Mouse (Mus musculus): ENCODE measurements around the gene Sox8. TPM values are rescaled to one million over a fixed set of nuclear protein-coding genes. Genes with fewer than 3 reads are reported as not detected.

The Sox8 gene
- polyA plus RNA-seq, 1 experiment from 2014 or later = 7.5 TPM

- no peak for DNase-seq (ENCODE audit: low spot score)
- Histone ChIP-seq H3K4me1 (replicated peaks; ENCODE audit: control insufficient read depth, insufficient read depth, low read length) (no peaks in the 10 kb centered on the region), H3K27me3 (ENCODE audit: control insufficient read depth, insufficient read depth, low read length) (no peaks in the 10 kb centered on the region), H3K27ac (ENCODE audit: low read depth, low read length) (no peak overlapping the region), H3K36me3 (ENCODE audit: control insufficient read depth, insufficient read depth, low read length) (no peaks in the 10 kb centered on the region), H3K9ac (ENCODE audit: low read length) (no peak overlapping the region), H3K4me2 (ENCODE audit: low read depth, low read length, severe bottlenecking) (no peak overlapping the region), H3K9me3 (ENCODE audit: control insufficient read depth, low read length) (no peaks in the 10 kb centered on the region), H3K4me3 (ENCODE audit: low read depth, low read length) (no peak overlapping the region)
- 70% methylated on average over 8 of the region's 8 CpGs for WGBS
- no peak for ATAC-seq (replicated peaks; ENCODE audit: low FRiP score)
These were observed 40.0 kb downstream of the Sox8 start for GRCm38 (mm10) chr17:25530357-25531022.

- Histone ChIP-seq H3K27me3 (ENCODE audit: control insufficient read depth, insufficient read depth, low read length) (no peaks in the 10 kb centered on the region), H3K4me1 (replicated peaks; ENCODE audit: control insufficient read depth, insufficient read depth, low read length) (no peaks in the 10 kb centered on the region), H3K27ac (ENCODE audit: low read depth, low read length) (no peak overlapping the region), H3K9ac (ENCODE audit: low read length) (no peak overlapping the region), H3K4me3 (ENCODE audit: low read depth, low read length) (no peak overlapping the region), H3K4me2 (ENCODE audit: low read depth, low read length, severe bottlenecking) (no peak overlapping the region), H3K36me3 (ENCODE audit: control insufficient read depth, insufficient read depth, low read length) (no peaks in the 10 kb centered on the region), H3K9me3 (ENCODE audit: control insufficient read depth, low read length) (no peaks in the 10 kb centered on the region)
- ATAC-seq (replicated peaks; ENCODE audit: low FRiP score) (no peak), DNase-seq (ENCODE audit: low spot score) (no peak)
- WGBS = 84% methylated on average over 12 of the region's 12 CpGs
These were observed 48.4 kb downstream of the Sox8 start for GRCm38 (mm10) chr17:25522080-25522479.

GRCm38 (mm10) chr17:25520492-25520891, 50.0 kb downstream of the Sox8 start:
- H3K4me2 ChIP-seq (ENCODE audit: low read depth, low read length, severe bottlenecking) = no peak overlapping the region
- no peaks in the 10 kb centered on the region for H3K27me3 ChIP-seq (ENCODE audit: control insufficient read depth, insufficient read depth, low read length)
- ATAC-seq (replicated peaks; ENCODE audit: low FRiP score) (no peak), DNase-seq (ENCODE audit: low spot score) (no peak)
- H3K9ac ChIP-seq (ENCODE audit: low read length) = no peak overlapping the region
- no peak overlapping the region for H3K4me3 ChIP-seq (ENCODE audit: low read depth, low read length)
- no peak overlapping the region for H3K27ac ChIP-seq (ENCODE audit: low read depth, low read length)
- 66% methylated on average over 9 of the region's 9 CpGs for WGBS
- no peaks in the 10 kb centered on the region for H3K9me3 ChIP-seq (ENCODE audit: control insufficient read depth, low read length)
- H3K36me3 ChIP-seq (ENCODE audit: control insufficient read depth, insufficient read depth, low read length) = no peaks in the 10 kb centered on the region
- no peaks in the 10 kb centered on the region for H3K4me1 ChIP-seq (replicated peaks; ENCODE audit: control insufficient read depth, insufficient read depth, low read length)

- Histone ChIP-seq H3K9ac (ENCODE audit: low read length) (no peak overlapping the region), H3K4me2 (ENCODE audit: low read depth, low read length, severe bottlenecking) (no peak overlapping the region), H3K9me3 (ENCODE audit: control insufficient read depth, low read length) (no peaks in the 10 kb centered on the region), H3K36me3 (ENCODE audit: control insufficient read depth, insufficient read depth, low read length) (no peaks in the 10 kb centered on the region), H3K4me1 (replicated peaks; ENCODE audit: control insufficient read depth, insufficient read depth, low read length) (no peaks in the 10 kb centered on the region), H3K27me3 (ENCODE audit: control insufficient read depth, insufficient read depth, low read length) (no peaks in the 10 kb centered on the region), H3K4me3 (ENCODE audit: low read depth, low read length) (no peak overlapping the region), H3K27ac (ENCODE audit: low read depth, low read length) (no peak overlapping the region)
- 68% methylated on average over 5 of the region's 5 CpGs for WGBS
- DNase-seq (ENCODE audit: low spot score) (no peak), ATAC-seq (replicated peaks; ENCODE audit: low FRiP score) (no peak)
These were observed 51.0 kb downstream of the Sox8 start for GRCm38 (mm10) chr17:25519511-25519910.

- H3K27ac ChIP-seq (ENCODE audit: low read depth, low read length) = no peak overlapping the region
- H3K27me3 ChIP-seq (ENCODE audit: control insufficient read depth, insufficient read depth, low read length) = no peaks in the 10 kb centered on the region
- no peaks in the 10 kb centered on the region for H3K4me1 ChIP-seq (replicated peaks; ENCODE audit: control insufficient read depth, insufficient read depth, low read length)
- ATAC-seq (replicated peaks; ENCODE audit: low FRiP score) = no peak
- no peaks in the 10 kb centered on the region for H3K9me3 ChIP-seq (ENCODE audit: control insufficient read depth, low read length)
- WGBS = 83% methylated on average over 17 of the region's 17 CpGs
- no peak for DNase-seq (ENCODE audit: low spot score)
- no peaks in the 10 kb centered on the region for H3K36me3 ChIP-seq (ENCODE audit: control insufficient read depth, insufficient read depth, low read length)
- no peak overlapping the region for H3K4me2 ChIP-seq (ENCODE audit: low read depth, low read length, severe bottlenecking)
- H3K9ac ChIP-seq (ENCODE audit: low read length) = no peak overlapping the region
- H3K4me3 ChIP-seq (ENCODE audit: low read depth, low read length) = no peak overlapping the region
These were observed 52.3 kb downstream of the Sox8 start for GRCm38 (mm10) chr17:25518144-25518543.

GRCm38 (mm10) chr17:25516315-25516714, 54.2 kb downstream of the Sox8 start:
- no peak overlapping the region for H3K27ac ChIP-seq (ENCODE audit: low read depth, low read length)
- no peak overlapping the region for H3K9ac ChIP-seq (ENCODE audit: low read length)
- no peak for DNase-seq (ENCODE audit: low spot score)
- no peak overlapping the region for H3K4me2 ChIP-seq (ENCODE audit: low read depth, low read length, severe bottlenecking)
- H3K27me3 ChIP-seq (ENCODE audit: control insufficient read depth, insufficient read depth, low read length) = no peaks in the 10 kb centered on the region
- WGBS = 44% methylated on average over 5 of the region's 5 CpGs
- H3K4me1 ChIP-seq (replicated peaks; ENCODE audit: control insufficient read depth, insufficient read depth, low read length) = no peaks in the 10 kb centered on the region
- no peak for ATAC-seq (replicated peaks; ENCODE audit: low FRiP score)
- H3K36me3 ChIP-seq (ENCODE audit: control insufficient read depth, insufficient read depth, low read length) = no peaks in the 10 kb centered on the region
- H3K9me3 ChIP-seq (ENCODE audit: control insufficient read depth, low read length) = no peaks in the 10 kb centered on the region
- H3K4me3 ChIP-seq (ENCODE audit: low read depth, low read length) = no peak overlapping the region

Other genes starting within 250 kb of the Sox8 start
- gene Tpsab1, start 225.1 kb downstream of the Sox8 start, polyA plus RNA-seq (2014; fragmentation: Nextera tagmentation; extraction: Ambion mirVana) = not detected in 2 replicates
- not detected in 2 replicates for gene Tpsb2, start 204.4 kb downstream of the Sox8 start, polyA plus RNA-seq (2014; fragmentation: Nextera tagmentation; extraction: Ambion mirVana)
- 0.45 TPM in 1 of 2 replicates, not detected in the other for gene Tpsg1, start 201.4 kb downstream of the Sox8 start, polyA plus RNA-seq (2014; fragmentation: Nextera tagmentation; extraction: Ambion mirVana)
- gene Cacna1h, start 136.9 kb downstream of the Sox8 start, polyA plus RNA-seq (2014; fragmentation: Nextera tagmentation; extraction: Ambion mirVana) = 4.4 and 4.7 TPM in 2 replicates
- 0.12 and 0.29 TPM in 2 replicates for gene Tekt4, start 116.1 kb downstream of the Sox8 start, polyA plus RNA-seq (2014; fragmentation: Nextera tagmentation; extraction: Ambion mirVana)
- 0.24 TPM in 1 of 2 replicates, not detected in the other for gene Sstr5, start 73.4 kb downstream of the Sox8 start, polyA plus RNA-seq (2014; fragmentation: Nextera tagmentation; extraction: Ambion mirVana)
- gene Lmf1, start 8.4 kb upstream of the Sox8 start, polyA plus RNA-seq (2014; fragmentation: Nextera tagmentation; extraction: Ambion mirVana) = 18.3 and 20.7 TPM in 2 replicates
- 0.92 and 1.8 TPM in 2 replicates for gene Gng13, start 146.5 kb upstream of the Sox8 start, polyA plus RNA-seq (2014; fragmentation: Nextera tagmentation; extraction: Ambion mirVana)
- gene Chtf18, start 156.7 kb upstream of the Sox8 start, polyA plus RNA-seq (2014; fragmentation: Nextera tagmentation; extraction: Ambion mirVana) = 34.6 and 36.0 TPM in 2 replicates
- 20.4 and 22.6 TPM in 2 replicates for gene Rpusd1, start 157.0 kb upstream of the Sox8 start, polyA plus RNA-seq (2014; fragmentation: Nextera tagmentation; extraction: Ambion mirVana)
- not detected in 2 replicates for gene Mslnl, start 165.4 kb upstream of the Sox8 start, polyA plus RNA-seq (2014; fragmentation: Nextera tagmentation; extraction: Ambion mirVana)
- gene Msln, start 183.7 kb upstream of the Sox8 start, polyA plus RNA-seq (2014; fragmentation: Nextera tagmentation; extraction: Ambion mirVana) = not detected in 2 replicates
- 24.0 and 24.5 TPM in 2 replicates for gene Narfl, start 203.1 kb upstream of the Sox8 start, polyA plus RNA-seq (2014; fragmentation: Nextera tagmentation; extraction: Ambion mirVana)
- 75.0 and 76.1 TPM in 2 replicates for gene Haghl, start 215.0 kb upstream of the Sox8 start, polyA plus RNA-seq (2014; fragmentation: Nextera tagmentation; extraction: Ambion mirVana)
- gene Ccdc78, start 215.9 kb upstream of the Sox8 start, polyA plus RNA-seq (2014; fragmentation: Nextera tagmentation; extraction: Ambion mirVana) = 0.25 and 0.47 TPM in 2 replicates
- 69.0 and 71.0 TPM in 2 replicates for gene Fam173a, start 222.2 kb upstream of the Sox8 start, polyA plus RNA-seq (2014; fragmentation: Nextera tagmentation; extraction: Ambion mirVana)
- gene AC134908.4, start 225.0 kb upstream of the Sox8 start, polyA plus RNA-seq (2014; fragmentation: Nextera tagmentation; extraction: Ambion mirVana) = not detected in 2 replicates
- gene Metrn, start 226.4 kb upstream of the Sox8 start, polyA plus RNA-seq (2014; fragmentation: Nextera tagmentation; extraction: Ambion mirVana) = 20.3 and 23.3 TPM in 2 replicates
- gene Fbxl16, start 238.4 kb upstream of the Sox8 start, polyA plus RNA-seq (2014; fragmentation: Nextera tagmentation; extraction: Ambion mirVana) = 13.6 and 14.4 TPM in 2 replicates